Mouse (Mus musculus) urinary bladder, postnatal 14 days (tissue): ENCODE results near the gene Def6.
A peak's percentile ranks its signal among the peaks of the same experiment; 100 is the strongest.

Experiments
- DNase-seq: peaks from one replicate; pipeline ENCODE4 v3.0.0; 2021; ENCODE audit warnings: low spot score

Def6 gene

DNA sequence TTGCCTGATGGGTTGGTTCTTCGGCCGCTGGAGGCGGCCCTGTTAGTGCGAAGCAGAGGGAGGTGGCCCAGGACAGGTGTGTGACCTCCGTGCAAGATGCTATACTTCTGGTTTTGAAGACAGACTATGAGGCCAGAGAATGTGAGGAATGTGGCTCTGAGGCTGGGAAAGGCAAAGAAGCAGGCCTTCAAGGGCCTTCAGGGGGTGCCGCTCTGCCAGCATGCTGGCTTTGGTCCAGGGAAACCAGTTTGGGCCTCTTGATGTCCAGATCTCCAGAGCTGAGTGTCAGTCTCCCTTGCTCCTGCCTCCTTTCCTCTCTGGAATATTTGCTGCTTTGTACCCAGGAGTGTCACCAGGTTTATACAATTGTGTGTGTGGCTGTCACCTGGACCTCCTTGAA lies 34.7 kb downstream of the Def6 start:
- DNase-seq, result no peak

DNA sequence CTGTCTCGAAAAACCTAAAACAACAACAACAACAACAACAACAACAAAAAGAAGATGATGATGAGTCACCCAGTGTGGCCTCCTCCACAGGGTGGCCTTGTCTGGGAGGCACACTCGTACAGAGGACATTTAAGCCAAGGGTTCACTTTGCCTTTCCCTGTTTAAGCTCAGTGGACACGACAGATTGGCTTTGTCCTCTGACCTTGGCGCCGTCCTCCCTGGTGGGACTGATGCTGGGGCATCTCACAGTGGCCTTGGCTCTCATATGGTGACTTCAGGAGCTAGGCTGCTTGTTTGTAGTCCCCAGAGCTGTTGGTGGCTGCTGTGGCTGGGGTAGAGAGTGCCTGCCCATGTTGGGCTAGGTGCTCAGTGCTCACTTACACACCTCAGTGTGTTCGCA lies 36.6 kb downstream of the Def6 start:
- DNase-seq, result no peak

DNA sequence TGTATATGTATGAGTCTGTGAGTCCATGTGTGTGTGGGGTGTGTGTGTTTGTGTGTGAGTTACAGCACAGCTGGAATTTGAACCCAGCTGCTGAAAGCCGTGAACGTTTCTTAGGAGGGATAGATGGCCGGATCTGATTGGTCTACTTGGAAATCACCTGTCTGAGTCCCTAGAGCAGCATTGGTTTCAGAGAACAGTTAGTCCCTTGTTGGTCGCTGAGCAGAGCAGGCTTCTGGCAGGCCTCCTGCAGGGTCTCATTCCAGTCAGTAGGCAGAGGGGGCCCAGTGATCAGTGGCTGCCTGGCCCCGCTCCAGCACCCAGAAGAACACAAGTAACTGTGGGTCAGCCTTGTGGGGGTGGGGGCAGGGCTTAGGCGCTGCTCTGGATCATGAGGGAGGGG lies 37.1 kb downstream of the Def6 start:
- DNase-seq, result no peak

DNA sequence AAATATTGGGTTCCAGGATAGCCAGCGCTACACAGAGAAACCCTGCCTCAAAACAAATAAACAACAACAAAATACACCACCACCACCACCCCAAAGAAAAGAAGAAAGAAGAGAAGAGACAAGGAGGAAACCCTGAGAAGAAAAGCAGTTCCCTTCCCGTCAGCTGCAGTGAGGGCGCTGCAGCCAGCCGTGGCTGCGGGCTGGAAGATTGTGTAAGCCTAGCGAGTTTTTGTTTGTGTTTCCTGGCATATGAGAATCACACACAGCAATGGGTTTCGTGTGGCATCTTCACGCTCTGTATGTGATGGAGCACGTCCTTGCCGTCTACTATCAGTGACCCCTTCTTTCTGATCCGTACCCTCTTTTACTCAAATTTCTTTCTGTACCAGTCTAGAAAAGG lies 39.1 kb downstream of the Def6 start:
- no peak for DNase-seq

DNA sequence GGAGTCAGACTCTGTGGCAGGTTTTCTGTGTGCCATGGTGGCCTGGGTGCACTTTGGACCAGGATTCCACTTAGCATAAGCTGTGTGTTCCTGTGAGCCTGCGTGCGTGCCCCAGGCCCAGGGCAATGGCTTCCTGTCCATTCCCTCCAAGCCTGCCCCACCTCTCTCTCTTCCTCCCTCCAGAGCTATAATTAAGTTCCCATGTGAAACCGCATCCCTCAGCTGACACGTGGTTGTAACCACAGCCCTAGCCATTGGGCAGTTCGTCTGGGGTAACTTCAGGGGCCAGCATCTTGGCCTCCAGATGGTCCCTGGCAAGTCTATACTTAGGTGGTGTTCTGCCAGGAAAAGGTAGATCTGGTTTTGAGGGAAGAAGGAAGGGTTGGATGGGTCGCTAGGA lies 40.0 kb downstream of the Def6 start:
- DNase-seq, result no peak

DNA sequence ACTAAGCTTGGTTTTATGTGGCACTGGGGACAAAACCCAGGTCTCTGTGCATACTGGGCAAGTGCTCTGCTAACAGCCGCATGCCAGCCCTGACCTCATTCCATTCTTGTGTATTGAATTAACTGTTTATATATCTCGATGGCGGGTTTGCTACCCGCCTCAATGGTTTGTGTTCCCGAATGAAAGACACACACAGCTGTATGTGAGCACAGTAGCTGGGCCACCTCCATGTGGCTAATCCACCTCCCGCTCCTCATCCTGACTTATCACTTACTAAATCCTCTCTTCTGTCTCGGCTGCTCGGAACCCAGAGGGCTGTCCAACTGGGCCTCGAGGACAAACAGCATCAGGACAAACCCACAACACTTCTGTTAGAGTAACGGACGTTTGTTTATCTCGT lies 41.5 kb downstream of the Def6 start:
- DNase-seq, result no peak

DNA sequence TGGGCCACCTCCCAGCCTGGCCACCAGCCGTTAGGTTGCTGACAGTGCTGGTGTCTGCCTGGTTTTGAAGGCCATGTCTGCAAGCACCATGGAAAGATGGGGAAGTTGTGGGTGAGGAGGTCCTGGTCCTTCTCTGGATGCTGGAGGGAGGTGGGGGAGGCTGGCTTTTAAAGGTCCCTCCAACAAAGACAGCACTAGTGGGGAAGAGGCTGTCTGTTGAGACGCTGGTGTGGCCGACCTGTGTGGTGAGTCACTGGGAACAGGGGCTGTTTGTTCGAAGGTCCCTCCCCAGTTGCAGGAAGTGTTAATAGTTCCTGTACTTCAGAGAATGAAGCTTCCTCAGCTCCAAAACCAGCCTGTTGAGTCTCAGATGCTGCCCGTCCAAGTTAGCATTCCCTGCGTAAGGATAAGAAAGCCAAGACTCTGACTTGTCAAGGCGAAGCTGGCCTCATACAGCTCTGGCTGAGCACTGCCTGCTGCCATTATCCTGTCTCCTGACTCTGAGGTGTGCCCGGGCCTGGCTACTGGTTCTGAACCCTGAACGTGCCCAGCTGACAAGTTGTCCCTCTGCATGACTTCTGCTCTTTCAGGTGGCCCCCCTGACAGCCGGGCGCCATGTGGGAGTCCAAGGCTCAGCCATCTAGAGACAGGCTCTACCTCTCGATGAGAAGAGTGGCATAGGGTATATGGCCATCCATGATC lies 44.2 kb downstream of the Def6 start:
- DNase-seq, result no peak

DNA sequence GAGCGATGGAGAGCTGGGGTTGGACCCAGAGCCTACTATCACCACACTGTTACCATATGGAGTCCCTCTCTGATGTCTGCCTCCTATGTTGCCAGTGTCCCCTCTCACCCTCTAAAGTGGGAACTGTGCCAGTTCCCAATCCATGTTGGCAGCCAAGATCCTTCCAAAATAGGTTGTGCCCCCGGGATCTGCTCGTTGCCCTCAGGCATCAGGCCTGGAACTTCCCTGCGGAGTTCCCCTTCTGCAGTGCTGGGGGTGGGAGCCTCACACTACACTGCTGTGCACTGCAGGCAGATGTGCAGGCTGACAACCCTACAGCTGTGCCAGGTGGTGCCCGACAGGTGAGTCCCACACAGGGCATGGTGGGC lies 44.7 kb downstream of the Def6 start:
- DNase-seq, result no peak

DNA sequence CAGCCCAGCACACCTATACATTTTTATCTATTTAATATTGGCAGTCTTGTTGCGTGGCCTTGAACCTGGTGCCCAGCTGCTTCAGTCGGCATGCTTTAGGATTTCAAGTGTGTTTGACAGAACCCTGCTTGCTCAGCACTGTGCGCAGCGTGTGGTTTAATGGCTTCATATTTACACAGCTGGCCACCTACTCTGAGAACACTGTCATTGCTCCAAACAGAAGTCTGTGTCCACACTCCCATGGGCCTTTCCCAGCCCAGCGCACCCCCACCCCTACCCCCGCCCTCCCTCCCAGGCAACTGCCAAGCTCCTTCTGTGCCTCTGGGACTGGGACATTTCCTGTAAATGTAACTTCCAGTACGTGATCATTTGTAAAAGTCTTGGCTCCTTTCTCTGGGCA lies 45.6 kb downstream of the Def6 start:
- DNase-seq, result no peak

DNA sequence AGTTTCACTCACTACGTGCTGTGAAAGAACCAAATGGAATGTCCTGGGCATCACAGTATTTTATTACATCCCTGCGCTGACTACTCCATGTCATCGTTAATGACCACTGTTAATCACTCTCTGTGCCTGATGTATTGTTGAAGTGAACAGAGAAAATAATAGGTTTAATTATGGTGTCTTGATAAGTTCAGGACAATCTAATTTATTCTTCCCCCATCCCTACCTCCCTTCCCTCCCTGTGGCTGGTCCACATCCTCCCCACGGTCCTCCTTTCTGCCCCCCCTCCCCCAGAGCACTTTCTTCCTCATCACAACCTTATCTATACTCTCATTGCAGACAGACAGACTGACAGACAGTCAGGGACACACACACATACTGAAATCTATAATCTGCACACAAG lies 47.2 kb downstream of the Def6 start:
- DNase-seq, result no peak

DNA sequence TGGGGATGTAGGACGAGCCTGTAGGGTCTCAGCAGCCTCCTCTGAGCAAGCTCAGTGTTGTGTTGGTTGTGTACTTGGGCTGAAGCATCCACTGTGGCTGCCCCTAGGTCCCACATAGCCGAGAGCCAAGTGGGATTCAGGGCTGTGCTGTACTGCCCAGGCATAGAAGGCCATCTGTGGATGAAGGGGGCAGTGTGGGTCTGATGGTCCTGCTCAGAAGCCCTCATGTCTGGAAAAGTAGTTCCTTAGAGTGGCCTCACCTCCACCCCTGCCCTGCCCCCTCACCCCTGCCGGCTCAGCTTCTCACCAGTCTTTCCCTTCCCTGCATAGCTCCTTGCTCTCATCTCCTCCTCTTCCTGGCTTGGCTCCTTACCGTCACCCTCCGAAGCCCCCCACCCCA lies 48.1 kb downstream of the Def6 start:
- DNase-seq, result no peak

DNA sequence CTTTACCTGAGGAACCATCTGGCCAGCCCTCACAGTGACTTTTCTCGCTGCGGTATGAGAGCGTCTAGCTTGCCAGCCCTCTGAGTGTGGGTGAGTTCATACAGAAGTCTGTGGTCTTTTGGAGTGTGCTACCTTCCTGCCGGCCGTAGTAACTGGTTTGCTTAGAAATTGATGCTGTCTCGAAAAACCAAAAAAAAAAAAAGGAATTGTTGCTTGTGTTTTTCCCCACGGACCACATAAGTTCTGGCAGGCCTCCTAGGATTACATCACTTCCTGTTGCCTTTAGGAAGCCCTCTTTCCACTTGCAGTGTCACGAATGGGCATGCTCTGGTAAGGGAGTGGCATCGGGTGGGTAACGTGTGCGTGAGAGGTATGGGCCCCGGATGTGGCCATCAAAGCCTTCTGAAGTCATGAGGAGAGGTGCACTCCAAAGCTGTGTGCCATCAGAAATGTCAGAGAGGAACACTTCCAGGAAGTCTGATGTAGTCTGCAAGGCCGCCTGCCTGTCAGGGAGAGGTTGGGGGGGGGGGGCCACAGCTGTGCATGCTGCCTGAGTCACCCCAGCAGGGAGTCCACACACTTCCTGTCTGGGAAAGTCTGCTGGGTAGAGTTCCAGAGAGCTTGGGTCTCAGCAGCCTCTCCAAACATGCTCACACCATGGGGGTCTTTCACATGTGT lies 49.2 kb downstream of the Def6 start:
- DNase-seq, result peak; percentile 62

DNA sequence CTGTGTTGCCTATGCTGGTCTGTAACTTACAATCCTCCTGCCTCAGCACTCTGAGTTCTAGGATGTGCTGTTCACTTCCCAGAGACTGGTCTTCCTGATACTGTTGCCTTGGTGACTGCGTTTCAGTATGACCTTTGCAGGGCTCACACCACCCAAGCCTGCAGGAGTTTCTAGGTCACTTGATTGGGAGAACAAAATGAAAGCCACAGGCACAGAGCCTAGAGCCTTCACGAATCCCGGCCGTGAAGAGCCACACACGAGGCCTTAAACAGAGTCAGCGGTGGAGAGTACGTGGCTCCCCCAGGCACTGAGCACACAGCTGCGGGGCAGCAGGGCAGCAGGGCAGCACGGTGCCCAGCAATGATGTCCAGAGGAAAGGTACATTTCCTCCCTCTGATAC lies 50.7 kb downstream of the Def6 start:
- DNase-seq, result no peak

DNA sequence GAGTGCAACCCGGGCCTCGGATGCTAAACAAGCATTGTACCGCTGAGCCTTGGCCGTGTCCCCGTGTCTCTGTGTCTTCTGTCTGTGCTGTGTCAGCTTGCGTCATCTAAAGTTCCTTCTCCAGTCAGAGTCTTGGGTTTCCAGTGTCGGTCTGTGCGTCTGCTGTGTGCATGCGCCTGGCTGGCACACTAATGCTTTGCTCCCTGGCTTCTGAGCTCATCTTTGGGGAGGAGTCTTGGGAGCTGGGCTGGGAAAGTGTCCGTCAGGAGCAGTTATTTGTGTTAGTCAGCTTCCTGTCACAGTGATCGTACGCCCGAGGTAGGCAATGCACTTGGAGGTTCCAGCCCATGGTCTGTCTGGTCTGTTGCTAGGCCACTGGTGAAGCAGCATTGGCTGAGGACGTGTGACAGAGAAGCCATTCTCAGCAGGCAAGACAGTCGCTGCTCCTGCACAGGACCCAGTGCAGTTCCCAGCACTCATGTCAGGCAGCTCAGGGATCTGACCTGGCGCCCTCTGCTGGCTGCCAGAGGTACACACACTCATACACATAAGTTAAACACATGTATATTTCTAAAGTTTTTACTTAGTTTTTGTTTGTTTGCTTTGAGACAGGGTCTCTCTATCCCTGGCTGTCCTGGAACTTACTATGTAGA lies 52.4 kb downstream of the Def6 start:
- no peak for DNase-seq

DNA sequence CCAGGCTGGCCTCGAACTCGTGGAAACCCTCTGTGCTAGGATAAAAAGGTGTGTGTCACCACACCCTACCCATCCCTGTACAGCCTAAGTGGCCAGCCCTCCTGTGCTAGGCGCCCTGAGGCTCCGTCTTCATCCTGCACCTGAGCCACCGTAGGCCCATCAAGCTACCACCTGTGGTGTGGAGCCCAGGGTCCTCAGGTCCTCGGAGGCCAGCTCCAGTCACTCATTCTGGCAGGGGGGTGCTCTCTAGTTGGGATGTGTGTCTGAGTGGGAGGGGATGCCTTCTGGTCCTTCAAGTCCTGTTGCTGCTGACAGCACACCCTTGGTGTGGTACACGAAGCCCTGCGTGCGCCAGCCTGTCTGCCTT lies 52.9 kb downstream of the Def6 start:
- no peak for DNase-seq

DNA sequence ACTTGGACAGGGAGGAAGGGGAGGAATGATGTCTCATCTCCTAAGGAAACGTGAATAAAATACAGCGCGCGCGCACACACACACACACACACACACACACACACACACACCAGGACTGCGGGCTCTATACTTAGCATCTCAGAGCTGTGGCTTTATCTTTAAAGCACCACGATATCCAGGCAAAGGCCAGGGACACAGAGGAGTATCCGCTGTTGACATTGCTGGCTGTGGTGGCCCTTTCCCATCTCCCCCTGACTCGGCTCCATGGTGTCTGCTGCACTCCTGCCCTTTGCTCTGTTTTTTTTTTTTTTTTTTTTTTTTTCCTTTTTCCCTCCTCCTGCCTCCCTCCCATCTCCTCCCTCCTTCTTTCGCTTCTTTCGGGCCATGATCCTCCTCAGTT lies 54.2 kb downstream of the Def6 start:
- DNase-seq, result no peak

DNA sequence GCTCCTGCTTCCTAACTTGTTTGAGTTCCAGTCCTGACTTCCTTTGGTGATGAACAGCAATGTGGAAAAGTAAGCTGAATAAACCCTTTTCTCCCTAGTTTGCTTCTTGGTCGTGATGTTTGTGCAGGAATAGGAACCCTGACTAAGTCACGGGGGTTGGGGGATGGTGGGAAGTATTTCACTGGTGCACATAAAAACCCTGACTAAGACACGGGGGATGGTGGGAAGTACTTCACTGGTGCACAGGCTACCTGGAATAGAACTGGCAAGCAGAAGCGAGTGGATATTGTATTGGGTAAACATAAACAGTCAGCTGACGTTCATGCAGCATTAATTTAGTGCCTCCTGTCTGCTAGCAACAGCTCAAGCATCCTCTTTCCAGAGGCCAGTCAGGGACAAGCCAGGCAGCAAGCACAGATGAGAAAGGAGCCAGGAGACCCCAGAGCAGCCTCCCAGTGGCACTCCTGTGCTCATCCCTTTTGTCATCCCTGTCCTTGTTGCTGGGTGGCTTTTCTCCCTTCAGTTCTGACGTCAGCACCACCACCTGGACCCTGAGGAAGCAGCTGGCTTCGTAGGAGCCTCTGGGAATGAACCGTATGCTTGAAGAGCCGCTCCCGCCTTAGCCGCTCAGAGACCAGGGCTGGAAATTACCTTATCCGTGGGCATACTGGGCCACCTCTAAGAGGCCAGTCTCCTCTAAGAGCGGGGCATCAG lies 55.8 kb downstream of the Def6 start:
- no peak for DNase-seq

DNA sequence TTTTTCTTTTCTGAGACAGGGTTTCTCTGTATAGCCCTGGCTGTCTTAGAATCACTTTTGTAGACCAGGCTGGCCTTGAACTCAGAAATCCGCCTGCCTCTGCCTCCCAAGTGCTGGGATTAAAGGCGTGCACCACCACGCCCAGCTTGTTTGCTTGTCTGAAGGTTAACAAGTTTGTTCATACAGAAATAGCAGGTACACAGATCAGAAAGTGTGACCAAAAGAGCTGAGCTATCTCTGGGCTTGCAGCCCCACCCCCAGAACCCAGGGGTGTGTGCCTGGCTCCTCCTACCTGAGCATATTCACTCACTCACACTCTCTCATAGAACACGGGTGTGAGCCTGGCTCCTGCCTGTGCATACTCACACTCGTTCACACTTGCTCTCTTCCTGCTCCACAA lies 59.7 kb downstream of the Def6 start:
- DNase-seq, result no peak

DNA sequence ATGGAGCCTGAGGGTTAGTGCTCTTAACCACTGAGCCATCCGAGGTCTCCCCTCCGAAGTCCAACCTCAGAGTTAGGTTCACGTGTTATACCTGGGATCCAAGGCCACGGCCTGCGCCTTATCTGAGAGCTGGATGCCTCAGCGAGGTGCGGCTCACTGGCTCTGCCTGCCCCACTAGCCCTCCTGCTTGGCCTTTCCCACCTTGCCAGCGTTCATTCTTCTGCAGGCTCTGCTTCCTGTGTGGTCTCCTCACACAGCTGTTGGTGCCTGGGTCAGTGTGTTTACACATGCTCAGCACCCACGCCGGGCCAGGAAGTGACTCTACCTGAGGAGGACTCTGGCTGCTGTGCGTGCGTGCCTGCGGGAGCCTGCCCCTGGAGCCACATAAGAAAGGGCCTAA lies 62.6 kb downstream of the Def6 start:
- peak; percentile 64 for DNase-seq

DNA sequence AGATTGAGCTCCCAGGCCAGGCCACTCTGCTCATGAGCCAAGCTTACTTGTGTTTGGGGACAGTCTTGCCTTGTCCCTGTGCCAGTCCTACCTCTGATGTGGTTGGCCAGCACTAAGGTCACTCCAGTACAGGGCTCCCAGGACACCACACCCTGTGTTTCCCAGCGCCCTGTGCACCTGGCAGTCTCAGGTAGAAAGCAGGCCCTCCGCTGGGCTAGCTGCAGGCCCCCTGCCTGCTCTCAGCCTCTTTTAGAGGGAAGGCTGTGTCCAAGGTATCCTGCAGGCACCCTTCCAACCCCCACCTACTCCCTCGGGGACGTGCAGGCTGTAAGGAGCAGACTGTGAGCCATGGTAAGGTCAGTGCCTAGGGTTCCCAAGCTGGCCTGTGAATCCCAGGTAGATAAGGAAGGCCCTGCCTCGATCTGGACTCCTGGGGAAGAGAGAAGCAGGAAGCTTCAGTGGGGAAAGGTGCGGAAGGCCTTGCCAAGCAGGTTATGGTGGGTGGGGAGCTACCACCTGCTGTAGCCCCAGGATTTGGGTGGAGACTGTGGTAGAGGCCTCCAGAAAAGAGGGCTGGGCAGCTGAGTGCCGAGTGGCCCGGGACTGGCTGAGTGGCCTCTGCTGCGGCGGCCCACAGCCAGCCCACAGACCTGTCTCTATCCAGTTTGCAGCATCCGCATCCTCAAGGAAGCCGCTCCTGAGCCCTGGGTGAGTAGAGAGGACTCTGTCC lies 64.1 kb downstream of the Def6 start:
- DNase-seq, result peak; percentile 70

DNA sequence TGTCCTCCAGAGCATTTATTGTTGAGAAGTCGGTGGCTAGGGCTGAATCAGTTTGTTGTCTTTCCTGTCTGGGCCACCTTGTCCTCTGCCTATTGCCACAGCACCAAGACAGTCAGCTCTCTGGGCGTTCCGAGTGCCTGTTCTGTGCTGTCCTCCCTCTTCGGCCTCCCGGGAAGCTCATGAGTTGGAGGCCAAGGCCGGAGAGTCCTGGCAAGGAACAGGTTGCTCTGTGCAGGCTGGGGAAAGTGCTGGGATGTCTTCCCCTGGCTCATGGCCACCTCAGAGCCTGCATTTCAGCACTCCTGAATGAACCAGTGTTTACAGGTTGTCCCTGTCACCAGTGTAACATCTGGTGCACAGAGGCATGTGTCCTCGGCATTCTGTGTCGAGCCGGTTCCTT lies 64.7 kb downstream of the Def6 start:
- no peak for DNase-seq

DNA sequence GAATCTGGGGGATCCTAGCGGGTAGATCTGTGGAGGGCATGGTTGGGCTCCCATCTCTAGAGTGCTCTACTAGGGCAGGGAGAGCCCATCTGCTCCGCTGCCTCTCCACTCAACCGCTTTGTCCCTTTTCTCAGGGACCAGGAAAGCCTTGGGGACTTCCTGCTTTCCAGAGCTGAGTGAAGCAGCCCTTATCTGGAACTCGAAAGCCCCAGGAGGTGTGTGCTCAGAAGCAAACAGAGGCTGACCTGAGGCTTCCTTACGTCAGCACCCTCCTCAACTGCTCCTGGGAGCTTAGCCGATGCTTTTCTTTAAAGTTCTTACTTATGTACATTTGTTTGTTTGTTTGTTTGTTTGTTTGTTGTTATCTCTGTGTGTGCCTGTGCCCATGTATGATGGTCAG lies 65.3 kb downstream of the Def6 start:
- no peak for DNase-seq

DNA sequence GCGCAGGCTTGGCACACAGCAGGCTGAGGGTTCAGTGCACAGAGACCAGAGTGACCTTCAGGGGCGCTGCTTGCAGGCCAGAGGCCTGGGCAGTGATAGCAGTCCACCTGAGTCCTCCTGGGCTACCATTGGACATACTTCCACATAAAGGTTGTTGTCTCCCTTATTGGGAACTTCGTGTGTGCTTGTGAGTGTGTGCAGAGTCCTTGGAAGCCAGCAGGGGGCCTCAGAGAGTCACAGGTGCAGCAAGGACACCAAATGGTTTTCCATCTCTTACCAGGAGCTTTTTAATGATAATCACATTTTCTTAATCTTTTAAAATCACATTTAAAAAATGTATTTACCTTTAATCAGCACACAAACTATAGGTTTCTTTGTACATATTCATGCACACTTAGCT lies 67.2 kb downstream of the Def6 start:
- DNase-seq, result no peak
